Mouse (Mus musculus): ENCODE measurements around the gene Mllt10.

Gene Mllt10

DNA sequence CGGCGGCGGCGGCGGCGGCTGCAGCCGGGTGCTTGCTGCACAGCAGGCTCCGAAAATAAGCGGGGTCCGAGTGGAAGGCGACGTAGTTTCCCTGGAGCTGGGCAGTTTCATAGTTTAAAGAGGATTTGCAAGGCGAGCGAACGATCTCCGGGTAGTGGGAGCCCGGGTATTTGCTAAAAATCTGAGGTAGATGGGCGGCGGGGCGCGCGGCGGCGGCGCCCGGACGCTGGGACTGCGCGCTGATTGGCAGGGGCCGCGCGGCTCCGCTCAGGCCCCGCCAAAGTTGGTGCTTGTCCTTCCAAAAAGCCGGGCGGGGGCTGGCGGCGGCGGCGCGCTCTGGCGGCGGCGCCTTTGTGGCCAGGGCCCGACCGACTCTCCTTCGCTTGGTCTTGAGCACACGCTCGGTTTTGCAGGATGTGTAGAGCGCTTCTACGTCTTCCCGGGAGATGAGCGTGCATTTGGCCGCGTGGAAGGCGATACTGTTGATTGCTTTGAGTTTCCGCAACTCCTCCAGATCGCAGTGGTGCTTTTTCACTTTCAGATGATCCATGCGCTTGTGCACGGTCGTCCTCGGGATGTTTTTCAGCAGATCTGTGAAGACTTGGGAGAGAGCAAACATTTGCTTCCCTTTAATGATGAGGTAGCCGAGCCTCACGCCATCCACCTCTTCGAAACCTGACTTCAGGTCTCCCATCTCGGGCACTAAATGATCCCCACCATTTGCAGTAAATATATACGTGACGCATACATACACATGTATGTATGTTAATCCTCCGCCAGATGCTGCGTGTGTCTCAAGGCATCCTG is 7.2 kb upstream of the Mllt10 start:
- in situ Hi-C loops (cut with MboI; ENCODE audit: low pct_unique_long_range_greater_than_20kb in 1 of 2, low sequenced_read_pairs in 2 of 2, unreplicated experiment in 1 of 2) = no loop called here

- in situ Hi-C loops (cut with MboI; ENCODE audit: low pct_unique_long_range_greater_than_20kb in 1 of 2, low sequenced_read_pairs in 2 of 2, unreplicated experiment in 1 of 2) = no loop called here
Observed at GRCm38 (mm10) chr2:18048453-18049075, 6.5 kb upstream of the Mllt10 start, which contains the start of gene Skida1. Gene Skida1, minus strand, starts transcription at chr2:18049051.

GRCm38 (mm10) chr2:18049279-18049821 is 5.7 kb upstream of the Mllt10 start:
- in situ Hi-C loops (cut with MboI; ENCODE audit: low pct_unique_long_range_greater_than_20kb in 1 of 2, low sequenced_read_pairs in 2 of 2, unreplicated experiment in 1 of 2) = no loop called here

GRCm38 (mm10) chr2:18050018-18050417 is 5.0 kb upstream of the Mllt10 start:
- in situ Hi-C loops (cut with MboI; ENCODE audit: low pct_unique_long_range_greater_than_20kb in 1 of 2, low sequenced_read_pairs in 2 of 2, unreplicated experiment in 1 of 2) = no loop called here

DNA sequence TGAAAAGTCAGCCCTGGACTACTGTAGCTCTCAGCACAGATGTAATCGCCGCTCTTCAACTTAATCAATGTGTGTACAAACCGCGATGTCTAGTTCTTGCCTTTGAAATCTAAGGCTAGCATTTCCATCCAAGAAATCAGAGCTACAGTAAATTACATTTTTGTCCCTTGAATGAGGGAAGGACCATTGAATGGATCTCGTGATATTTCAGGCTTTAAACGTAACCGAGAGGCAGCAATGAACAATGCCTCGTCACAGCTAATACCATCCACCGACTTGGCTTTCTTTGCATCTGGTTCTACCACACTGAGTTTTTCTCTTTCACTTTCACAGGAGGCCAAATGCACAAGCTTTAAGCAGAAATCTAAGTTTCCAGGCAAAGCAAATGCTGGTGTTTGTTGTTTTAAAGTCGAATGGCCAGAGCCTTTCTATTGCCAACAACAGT is 4.5 kb upstream of the Mllt10 start:
- in situ Hi-C loops (cut with MboI; ENCODE audit: low pct_unique_long_range_greater_than_20kb in 1 of 2, low sequenced_read_pairs in 2 of 2, unreplicated experiment in 1 of 2) = no loop called here

DNA sequence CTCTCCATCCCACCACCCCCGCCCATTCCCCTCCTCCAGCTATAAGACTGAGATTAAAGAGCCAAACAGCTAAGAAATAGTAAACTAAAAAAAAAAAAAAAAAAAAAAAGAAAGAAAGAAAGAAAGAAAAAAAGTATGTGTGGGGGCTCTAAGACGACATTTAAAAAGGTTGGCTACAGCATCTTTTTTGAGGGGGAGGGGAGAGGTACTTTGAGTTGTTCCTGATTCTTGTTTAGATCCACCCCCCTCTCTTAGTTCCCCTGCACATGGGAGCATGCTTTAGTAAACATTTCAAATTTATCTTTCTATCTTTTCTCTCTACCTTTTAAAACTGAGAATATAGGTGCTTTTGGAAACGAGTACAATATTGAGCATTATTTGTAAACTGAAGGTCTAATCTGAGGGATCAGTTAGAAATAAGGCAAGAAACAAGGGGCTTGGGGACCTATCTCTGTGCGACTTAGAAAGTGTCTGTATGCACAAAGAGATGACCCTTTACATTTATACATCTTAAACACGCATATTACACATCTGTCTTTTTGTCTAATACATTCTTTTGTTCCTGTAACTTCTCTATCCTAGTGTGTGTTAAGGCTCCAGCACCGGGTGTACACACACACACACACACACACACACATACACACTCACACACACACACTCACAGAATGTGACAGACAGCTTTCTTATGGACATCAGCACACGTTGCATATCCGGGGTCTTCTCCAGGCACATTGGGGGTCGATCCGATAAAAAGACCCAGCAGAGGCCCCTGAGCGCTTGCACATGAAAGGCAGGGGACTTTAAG is 3.8 kb upstream of the Mllt10 start:
- in situ Hi-C loops (cut with MboI; ENCODE audit: low pct_unique_long_range_greater_than_20kb in 1 of 2, low sequenced_read_pairs in 2 of 2, unreplicated experiment in 1 of 2) = no loop called here

DNA sequence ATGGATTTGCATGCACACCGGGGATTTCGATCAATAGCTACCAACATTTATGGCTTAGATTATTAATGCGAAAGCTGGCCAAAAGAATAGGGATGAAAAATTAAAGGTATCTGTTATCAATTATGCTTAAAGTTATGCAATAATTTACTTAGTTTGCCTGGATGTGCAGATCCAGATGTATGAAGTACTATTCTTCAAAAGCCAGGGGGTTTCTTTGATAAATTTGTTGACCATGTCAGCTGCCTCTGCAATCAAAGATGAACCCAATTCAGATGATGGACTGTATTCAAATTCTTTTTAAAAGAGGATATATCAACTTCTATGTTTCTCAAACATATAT is 3.2 kb upstream of the Mllt10 start:
- in situ Hi-C loops (cut with MboI; ENCODE audit: low pct_unique_long_range_greater_than_20kb in 1 of 2, low sequenced_read_pairs in 2 of 2, unreplicated experiment in 1 of 2) = no loop called here

- in situ Hi-C loops (cut with MboI; ENCODE audit: low pct_unique_long_range_greater_than_20kb in 1 of 2, low sequenced_read_pairs in 2 of 2, unreplicated experiment in 1 of 2) = no loop called here
Observed at GRCm38 (mm10) chr2:18052581-18052980, 2.5 kb upstream of the Mllt10 start.

- in situ Hi-C loops (cut with MboI; ENCODE audit: low pct_unique_long_range_greater_than_20kb in 1 of 2, low sequenced_read_pairs in 2 of 2, unreplicated experiment in 1 of 2) = no loop called here
Observed at GRCm38 (mm10) chr2:18053243-18053950, 1.6 kb upstream of the Mllt10 start.

DNA sequence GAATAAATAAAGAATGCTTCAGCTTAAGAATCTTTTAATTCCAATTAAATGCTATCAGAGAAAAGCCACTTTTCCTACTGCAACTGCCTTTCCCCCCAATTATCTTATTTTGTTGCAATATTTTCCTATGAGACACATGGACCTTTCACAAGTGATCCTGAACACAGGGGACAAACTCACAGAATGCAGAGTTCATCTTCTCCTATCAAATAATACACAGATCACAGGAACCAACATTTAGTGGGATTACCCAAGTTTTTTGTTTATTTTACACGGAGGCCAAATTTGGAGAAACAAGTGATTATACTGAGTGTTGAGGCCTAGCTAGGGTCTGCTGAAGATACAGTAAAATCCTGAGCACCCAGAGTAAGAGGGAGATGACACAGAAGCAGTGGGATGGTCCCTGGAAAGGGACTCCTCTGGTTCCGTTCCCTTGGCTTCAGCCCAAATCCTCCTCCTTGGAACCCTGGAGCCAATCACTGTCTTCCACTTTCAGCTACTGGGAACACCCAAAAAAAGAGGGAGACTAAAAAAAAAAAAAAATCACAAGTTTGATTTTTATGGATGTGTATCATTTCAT is 996 bp upstream of the Mllt10 start:
- in situ Hi-C loops (cut with MboI; ENCODE audit: low pct_unique_long_range_greater_than_20kb in 1 of 2, low sequenced_read_pairs in 2 of 2, unreplicated experiment in 1 of 2) = no loop called here

DNA sequence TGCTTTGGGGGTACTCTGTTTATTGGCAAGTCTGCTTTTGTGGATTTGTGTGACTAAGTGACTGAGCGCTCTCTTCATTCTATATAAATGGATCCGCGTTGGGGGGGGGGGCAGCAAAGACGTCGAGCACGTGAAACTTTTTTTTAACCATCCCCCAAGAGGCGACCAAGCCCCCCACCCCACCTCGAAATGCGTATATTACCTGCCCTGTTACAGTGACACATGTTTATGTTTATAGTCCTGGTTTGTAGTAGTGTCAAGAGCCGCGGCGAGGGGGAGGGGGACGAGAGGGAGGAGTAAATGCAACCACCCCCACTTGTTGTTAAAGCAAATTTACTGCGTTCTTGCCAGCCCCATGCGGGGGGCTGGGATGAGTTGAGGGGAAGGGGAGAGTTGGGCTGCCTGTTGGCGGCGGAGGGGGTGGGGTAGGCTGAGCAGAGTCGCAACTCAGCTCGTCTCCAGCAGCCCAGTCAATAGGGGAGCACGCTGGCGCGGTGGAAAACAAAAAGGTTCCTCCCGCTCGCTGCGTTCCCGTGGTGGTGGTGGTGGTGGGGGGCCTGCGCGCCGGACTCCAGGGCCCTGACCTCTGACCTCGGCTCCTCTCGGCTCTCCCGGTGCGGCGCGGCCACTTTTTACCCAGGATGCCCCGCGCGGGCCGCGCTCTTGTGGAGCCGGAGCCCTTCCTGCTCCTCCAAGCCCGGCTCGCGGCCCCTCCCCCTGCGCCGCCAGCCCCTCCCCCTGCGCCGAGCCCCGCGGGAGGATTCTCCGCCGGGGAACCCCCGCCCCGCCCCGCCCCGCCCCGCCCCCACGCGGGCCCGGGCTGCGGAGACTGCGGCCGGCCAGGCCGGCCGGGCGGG is 1.1 kb downstream of the Mllt10 start:
- in situ Hi-C loops (cut with MboI; ENCODE audit: low pct_unique_long_range_greater_than_20kb in 1 of 2, low sequenced_read_pairs in 2 of 2, unreplicated experiment in 1 of 2) = no loop called here

GRCm38 (mm10) chr2:18056786-18057255 is 1.8 kb downstream of the Mllt10 start:
- in situ Hi-C loops (cut with MboI; ENCODE audit: low pct_unique_long_range_greater_than_20kb in 1 of 2, low sequenced_read_pairs in 2 of 2, unreplicated experiment in 1 of 2) = no loop called here

GRCm38 (mm10) chr2:18057336-18058145 is 2.5 kb downstream of the Mllt10 start:
- in situ Hi-C loops (cut with MboI; ENCODE audit: low pct_unique_long_range_greater_than_20kb in 1 of 2, low sequenced_read_pairs in 2 of 2, unreplicated experiment in 1 of 2) = no loop called here

GRCm38 (mm10) chr2:18058146-18058708 is 3.2 kb downstream of the Mllt10 start:
- in situ Hi-C loops (cut with MboI; ENCODE audit: low pct_unique_long_range_greater_than_20kb in 1 of 2, low sequenced_read_pairs in 2 of 2, unreplicated experiment in 1 of 2) = no loop called here

DNA sequence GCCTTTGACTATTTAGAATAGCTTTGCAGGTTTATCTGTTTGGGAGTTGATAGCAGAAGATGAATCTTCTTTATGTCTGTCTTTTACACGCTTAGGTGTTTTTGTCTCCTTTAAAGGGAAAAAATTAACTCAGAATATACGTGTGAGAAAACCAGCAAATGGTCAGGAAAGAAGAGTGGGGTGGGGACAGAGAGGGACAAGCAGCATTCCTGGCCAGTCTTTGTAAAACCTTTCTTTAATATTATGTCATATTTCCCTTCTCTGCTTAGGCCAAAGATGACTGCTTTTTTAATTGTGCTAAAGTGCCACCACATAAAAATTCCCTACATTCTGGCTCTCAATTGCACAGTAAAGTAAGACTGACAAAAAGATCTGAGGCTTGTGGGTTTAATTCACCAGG is 4.0 kb downstream of the Mllt10 start:
- in situ Hi-C loops (cut with MboI; ENCODE audit: low pct_unique_long_range_greater_than_20kb in 1 of 2, low sequenced_read_pairs in 2 of 2, unreplicated experiment in 1 of 2) = no loop called here

DNA sequence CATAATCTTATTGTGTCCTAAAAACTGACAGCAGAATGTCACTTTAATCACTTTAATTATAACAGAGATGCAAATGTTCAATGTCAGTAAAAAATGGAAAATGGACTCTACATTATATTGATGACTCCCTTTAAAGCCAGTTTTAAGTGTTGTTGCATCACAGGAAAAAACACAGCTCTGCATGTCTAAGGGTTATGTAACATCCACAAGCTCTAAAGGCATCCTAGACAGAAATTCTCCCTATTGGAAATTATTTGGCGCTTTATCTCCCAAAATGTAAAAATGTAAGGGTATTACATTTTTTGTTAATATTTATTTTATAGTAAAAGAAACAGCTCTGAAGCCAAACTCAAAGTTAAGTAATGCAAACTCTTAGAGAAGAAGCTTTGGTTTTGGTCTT is 4.9 kb downstream of the Mllt10 start:
- in situ Hi-C loops (cut with MboI; ENCODE audit: low pct_unique_long_range_greater_than_20kb in 1 of 2, low sequenced_read_pairs in 2 of 2, unreplicated experiment in 1 of 2) = no loop called here
